Mouse (Mus musculus) forebrain, embryonic 14.5 days (tissue): ENCODE measurements around the gene Tmem182. TPM values are rescaled to one million over a fixed set of nuclear protein-coding genes. Genes with fewer than 3 reads are reported as not detected.
A peak's percentile ranks its signal among the peaks of the same experiment; 100 is the strongest.

ENCODE experiments used
- ATAC-seq: fragments of 200-750 bp; cut with Nextera tagmentation; 2 replicates; pipeline ENCODE4 v1.8.0; 2017; ENCODE audit warnings: mild to moderate bottlenecking, moderate library complexity
- DNase-seq: peaks from one replicate; pipeline ENCODE4 v3.0.0-alpha.2; 2015; ENCODE audit warnings: low spot score
- H3K27ac ChIP-seq: fragments of 300-500 bp; sonication (generic); 2 replicates; pipeline ENCODE4 v1.5.1; 2014; ENCODE audit warnings: low read depth, mild to moderate bottlenecking, control low read depth, low read length, moderate library complexity
- H3K27me3 ChIP-seq: fragments of 300-500 bp; sonication (generic); replicated peaks from 2 replicates; pipeline ENCODE4 v1.6.1; 2014; ENCODE audit warnings: low read length, control low read depth, mixed read lengths; ENCODE audit not compliant: control insufficient read depth, insufficient read depth
- H3K36me3 ChIP-seq: fragments of 300-500 bp; sonication (generic); 2 replicates; pipeline ENCODE4 v1.6.1; 2014; ENCODE audit warnings: low read length, control low read depth; ENCODE audit not compliant: control insufficient read depth, insufficient read depth
- H3K4me1 ChIP-seq: fragments of 300-500 bp; sonication (generic); 2 replicates; pipeline ENCODE4 v1.6.1; 2014; ENCODE audit warnings: antibody characterized with exemption, low read length, control low read depth; ENCODE audit not compliant: control insufficient read depth, insufficient read depth
- H3K4me2 ChIP-seq: fragments of 300-500 bp; sonication (generic); 2 replicates; pipeline ENCODE4 v1.6.1; 2014; ENCODE audit warnings: mild to moderate bottlenecking, control low read depth, low read length
- H3K4me3 ChIP-seq: fragments of 300-500 bp; sonication (generic); 2 replicates; pipeline ENCODE4 v1.5.1; 2014; ENCODE audit warnings: low read depth, low read length, control low read depth
- H3K9ac ChIP-seq: fragments of 300-500 bp; sonication (generic); 2 replicates; pipeline ENCODE4 v1.6.1; 2014; ENCODE audit warnings: mild to moderate bottlenecking, low read length, control low read depth, moderate library complexity
- H3K9me3 ChIP-seq: fragments of 300-500 bp; sonication (generic); replicated peaks from 2 replicates; pipeline ENCODE4 v1.6.1; 2016; ENCODE audit warnings: low read length, control low read depth, mixed read lengths; ENCODE audit not compliant: control insufficient read depth
- WGBS: fragments of 180-500 bp; shearing (Covaris S2); extraction: QIAGEN DNeasy Blood & Tissue Kit; methylation state at CpG from one replicate; pipeline ENCODE4 v1.1.7; 2014; 5-methylcytosine and 5-hydroxymethylcytosine counted together
- polyA plus RNA-seq: library from polyadenylated mRNA; unstranded; fragments of >200 nt; fragmentation: Nextera tagmentation; extraction: Ambion mirVana; gene quantifications from 2 replicates; pipeline ENCODE4 v1.2.1, GENCODE M21; 2014

Tmem182 gene
- polyA plus RNA-seq: not detected in 2 replicates

- no peak for DNase-seq
- H3K4me3 ChIP-seq: no peak within 1 kb of the TSS
- 62% methylated on average over 9 of the region's 9 CpGs for WGBS
- no peaks in the 10 kb centered on the region for H3K27me3 ChIP-seq
- no peak within 1 kb of the TSS for H3K4me2 ChIP-seq
- H3K9ac ChIP-seq: no peak within 1 kb of the TSS
- no peaks in the 10 kb centered on the region for H3K9me3 ChIP-seq
- no peaks in the 10 kb centered on the region for H3K36me3 ChIP-seq
- H3K27ac ChIP-seq: no peak within 1 kb of the TSS
- no peaks in the 10 kb centered on the region for H3K4me1 ChIP-seq
- ATAC-seq: no peak
Observed at GRCm38 (mm10) chr1:40805351-40805750, at the start of gene Tmem182. Gene Tmem182, plus strand, starts transcription at chr1:40805601.

DNA sequence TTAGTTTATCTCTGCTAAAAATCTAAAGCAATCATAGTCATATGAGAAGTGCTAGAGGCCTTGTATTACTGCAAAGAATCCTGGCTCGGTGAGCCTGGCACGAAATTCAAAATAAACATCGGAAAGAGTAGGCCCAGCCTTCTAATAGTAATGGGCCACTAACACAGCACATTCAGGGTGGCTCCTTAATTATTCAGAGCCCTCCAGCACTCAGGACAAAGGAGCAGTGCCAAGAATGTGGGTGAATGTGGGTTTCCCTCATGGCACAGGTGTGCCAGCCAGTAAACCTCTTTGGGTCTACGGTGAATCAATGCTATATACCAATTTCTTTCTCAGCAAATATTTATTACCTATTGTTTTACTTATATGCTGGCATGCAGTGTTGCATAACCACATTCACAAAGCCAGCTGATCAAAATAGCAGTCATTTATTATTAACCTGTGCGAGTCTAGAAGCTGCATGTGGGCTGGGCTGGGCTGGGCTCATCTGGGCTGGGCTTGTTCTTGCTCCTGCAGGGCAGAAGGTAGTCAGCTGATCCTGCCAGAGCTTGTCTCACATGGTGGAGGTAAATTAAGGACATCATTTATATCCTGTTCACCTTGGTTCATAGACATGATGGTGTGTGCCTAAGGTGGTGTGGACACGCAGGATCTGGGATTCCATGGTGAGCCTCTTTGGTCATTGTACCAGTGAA, 45.5 kb upstream of the Tmem182 start:
- no peak overlapping the region for H3K4me2 ChIP-seq
- no peak for ATAC-seq
- no peak for DNase-seq
- H3K27me3 ChIP-seq: no peaks in the 10 kb centered on the region
- no peak overlapping the region for H3K27ac ChIP-seq
- 83% methylated on average over 6 of the region's 6 CpGs for WGBS
- H3K4me3 ChIP-seq: no peak overlapping the region
- no peaks in the 10 kb centered on the region for H3K4me1 ChIP-seq
- no peak overlapping the region for H3K9ac ChIP-seq
- no peaks in the 10 kb centered on the region for H3K9me3 ChIP-seq
- no peaks in the 10 kb centered on the region for H3K36me3 ChIP-seq

GRCm38 (mm10) chr1:40764042-40764441, 41.4 kb upstream of the Tmem182 start:
- no peak overlapping the region for H3K4me2 ChIP-seq
- no peaks in the 10 kb centered on the region for H3K27me3 ChIP-seq
- no peak overlapping the region for H3K9ac ChIP-seq
- H3K36me3 ChIP-seq: no peaks in the 10 kb centered on the region
- no peaks in the 10 kb centered on the region for H3K4me1 ChIP-seq
- no peak overlapping the region for H3K4me3 ChIP-seq
- ATAC-seq (no peak), DNase-seq (no peak)
- 53% methylated on average over 1 of the region's 1 CpGs for WGBS
- H3K9me3 ChIP-seq: no peaks in the 10 kb centered on the region
- no peak overlapping the region for H3K27ac ChIP-seq

DNA sequence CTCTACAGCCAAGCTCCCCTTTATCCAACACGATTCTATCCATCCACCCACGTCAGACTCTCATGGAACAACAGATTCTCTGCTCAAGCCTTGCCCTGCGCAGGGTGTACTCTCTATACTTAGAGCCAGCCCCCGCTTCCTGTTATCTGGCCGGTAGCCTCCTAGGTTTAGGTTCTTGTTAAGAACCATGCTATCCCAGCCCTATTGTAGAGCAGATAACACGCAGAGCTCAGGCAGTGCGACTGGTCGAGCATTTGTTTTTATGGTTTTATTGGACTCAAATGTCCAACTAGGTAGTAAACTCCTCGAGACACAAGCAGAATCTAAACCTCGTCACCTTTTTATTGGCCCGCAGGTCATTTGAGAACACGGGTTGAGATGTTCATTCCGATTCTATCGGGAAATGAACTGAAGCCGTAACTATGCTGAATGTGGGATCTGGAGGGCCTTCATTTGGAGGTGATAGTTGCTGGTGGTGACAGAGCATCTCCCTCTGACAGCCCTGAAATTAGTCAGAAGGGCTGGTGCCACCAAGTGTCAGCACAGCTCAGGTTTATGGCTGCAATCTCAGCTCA, 40.6 kb upstream of the Tmem182 start:
- DNase-seq: no peak
- 90% methylated on average over 15 of the region's 15 CpGs for WGBS

GRCm38 (mm10) chr1:40765521-40765920, 39.9 kb upstream of the Tmem182 start:
- 89% methylated on average over 12 of the region's 12 CpGs for WGBS
- no peaks in the 10 kb centered on the region for H3K4me1 ChIP-seq
- H3K9me3 ChIP-seq: no peaks in the 10 kb centered on the region
- H3K36me3 ChIP-seq: no peaks in the 10 kb centered on the region
- H3K4me3 ChIP-seq: no peak overlapping the region
- ATAC-seq (no peak), DNase-seq (no peak)
- no peak overlapping the region for H3K9ac ChIP-seq
- no peak overlapping the region for H3K4me2 ChIP-seq
- H3K27me3 ChIP-seq: no peaks in the 10 kb centered on the region
- H3K27ac ChIP-seq: no peak overlapping the region

More for the DNA sequence above, 40.6 kb upstream of the Tmem182 start:
- no peak for ATAC-seq
- no peak overlapping the region for H3K27ac ChIP-seq
- no peak overlapping the region for H3K9ac ChIP-seq
- no peaks in the 10 kb centered on the region for H3K4me1 ChIP-seq
- no peaks in the 10 kb centered on the region for H3K9me3 ChIP-seq
- H3K36me3 ChIP-seq: no peaks in the 10 kb centered on the region
- H3K4me3 ChIP-seq: no peak overlapping the region
- no peaks in the 10 kb centered on the region for H3K27me3 ChIP-seq
- no peak overlapping the region for H3K4me2 ChIP-seq

GRCm38 (mm10) chr1:40767588-40767987, 37.8 kb upstream of the Tmem182 start:
- ATAC-seq: no peak
- 92% methylated on average over 18 of the region's 18 CpGs for WGBS
- no peaks in the 10 kb centered on the region for H3K36me3 ChIP-seq

GRCm38 (mm10) chr1:40768606-40769005, 36.8 kb upstream of the Tmem182 start:
- peak; percentile 56 for DNase-seq
- Histone ChIP-seq H3K4me3 (no peak overlapping the region), H3K9ac (no peak overlapping the region), H3K4me1 (no peaks in the 10 kb centered on the region), H3K4me2 (no peak overlapping the region), H3K36me3 (no peaks in the 10 kb centered on the region), H3K27me3 (no peaks in the 10 kb centered on the region), H3K27ac (no peak overlapping the region), H3K9me3 (no peaks in the 10 kb centered on the region)
- no peak for ATAC-seq
- 23% methylated on average over 6 of the region's 6 CpGs for WGBS

More at GRCm38 (mm10) chr1:40767588-40767987, 37.8 kb upstream of the Tmem182 start:
- no peaks in the 10 kb centered on the region for H3K9me3 ChIP-seq
- no peak for DNase-seq
- H3K4me2 ChIP-seq: no peak overlapping the region
- no peaks in the 10 kb centered on the region for H3K27me3 ChIP-seq
- H3K4me3 ChIP-seq: no peak overlapping the region
- H3K4me1 ChIP-seq: no peaks in the 10 kb centered on the region
- H3K9ac ChIP-seq: no peak overlapping the region
- H3K27ac ChIP-seq: no peak overlapping the region

DNA sequence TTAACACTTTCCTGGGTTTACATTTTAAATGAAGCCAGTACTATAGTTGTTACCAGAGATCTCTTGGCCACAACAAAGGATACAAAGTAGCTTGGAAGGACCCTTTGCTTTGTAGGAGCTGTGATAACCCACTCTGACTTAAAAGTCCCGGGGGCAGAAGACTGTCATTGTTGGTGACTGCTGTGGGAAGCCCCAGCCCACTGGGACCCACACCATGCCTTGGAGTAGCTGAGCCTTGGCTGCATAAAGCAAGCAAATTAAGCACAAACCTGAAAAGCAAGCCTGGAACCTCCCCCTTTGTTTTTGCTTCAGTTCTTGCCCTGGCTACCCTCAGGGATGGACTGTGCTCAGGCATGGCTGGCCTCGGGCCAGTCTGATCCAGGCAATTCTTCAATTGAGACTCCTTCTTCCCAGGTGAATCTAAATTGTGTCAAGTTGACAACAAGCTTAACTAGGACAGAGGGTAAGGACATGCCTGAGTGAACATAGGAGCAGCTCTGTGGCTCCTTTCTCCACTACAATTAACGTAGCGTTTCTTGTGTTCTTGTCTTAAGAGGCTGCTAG, 36.0 kb upstream of the Tmem182 start:
- Histone ChIP-seq H3K27me3 (no peaks in the 10 kb centered on the region), H3K27ac (no peak overlapping the region), H3K9ac (no peak overlapping the region), H3K4me1 (no peaks in the 10 kb centered on the region), H3K36me3 (0 out of 2 replicates have a peak, but pooled peaks cover 4% of the 10 kb centered on the region), H3K9me3 (no peaks in the 10 kb centered on the region), H3K4me3 (no peak overlapping the region), H3K4me2 (no peak overlapping the region)
- no peak for DNase-seq
- WGBS: 25% methylated on average over 4 of the region's 4 CpGs
- no peak for ATAC-seq
